In the genomic region with DNA sequence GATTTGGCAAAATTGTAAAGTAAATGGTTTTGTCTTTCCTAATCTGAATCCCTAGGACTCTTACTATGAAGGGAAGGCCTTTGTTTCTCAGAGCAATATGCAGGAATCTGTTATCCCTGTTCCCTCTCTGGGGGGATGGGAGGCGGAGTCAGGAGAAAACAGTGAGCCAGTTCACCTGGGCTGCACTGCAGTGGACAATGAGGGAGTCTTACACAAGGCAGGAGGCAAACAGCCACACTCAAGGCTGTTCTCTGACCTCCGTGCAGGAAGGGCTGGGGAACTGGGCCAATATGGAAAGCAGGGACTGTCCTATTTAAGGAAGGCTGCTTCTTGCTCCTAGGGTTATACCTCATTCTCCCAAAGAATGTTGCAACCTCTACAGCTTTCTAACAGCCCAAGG, we compare ENCODE assay signal across 29 mouse cellular contexts. TPM values are rescaled to one million over a fixed set of nuclear protein-coding genes. Genes with fewer than 3 reads are reported as not detected.
A peak's percentile ranks its signal among the peaks of the same experiment; 100 is the strongest.
DNase-seq lines count a peak whose midpoint lies in the region; ATAC-seq and TF ChIP-seq lines count a peak whose summit lies in the region.
"Had no signal": no experiment of that assay in that cellular context is flagged by ENCODE, and none has a peak within 500 bp of the region (broad histone marks: within the 10 kb centered on the region; RNA-seq: fewer than 3 reads in every experiment).

No protein-coding gene starts in this region.

- ATAC-seq in megakaryocyte progenitor cell, adult 5-6 weeks (replicated peaks; ENCODE audit: poor library complexity), result no peak
- ATAC-seq: CD4-positive, CD25-positive, alpha-beta regulatory T cell, adult 4 months; forebrain, embryonic 14.5 days; forebrain, embryonic 16.5 days; Patski had no signal

- intact Hi-C loops in heart, adult 2 months (cut with DNase I), result no loop called here

- no peaks in the 10 kb centered on the region for H3K4me1 ChIP-seq in heart, adult 2 months (ENCODE audit: control insufficient read depth, insufficient read depth, low read length)
- H3K4me1 ChIP-seq in E14TG2a.4 (replicated peaks; ENCODE audit: low read depth, low read length), result peaks cover 33% of the 10 kb centered on the region

- peaks cover 2% of the 10 kb centered on the region; the same call in 1 of the 2 replicates for H3K27me3 ChIP-seq in heart, adult 2 months (ENCODE audit: control insufficient read depth, insufficient read depth, low read length)
- H3K27me3 ChIP-seq in E14TG2a.4 (ENCODE audit: insufficient read depth, low read length), result peaks cover 14% of the 10 kb centered on the region
- H3K27me3 ChIP-seq: CH12.LX had no signal

- H3K79me2 ChIP-seq in heart, adult 2 months (replicated peaks; ENCODE audit: control insufficient read depth, insufficient read depth, low read length), result no peaks in the 10 kb centered on the region

- H3K36me3 ChIP-seq in heart, adult 2 months (ENCODE audit: control insufficient read depth, insufficient read depth, low read length), result no peaks in the 10 kb centered on the region
- H3K36me3 ChIP-seq in E14TG2a.4 (ENCODE audit: insufficient read depth, low read length), result no peaks in the 10 kb centered on the region
- H3K36me3 ChIP-seq: embryonic facial prominence, embryonic 13.5 days; embryonic facial prominence, embryonic 15.5 days; forebrain, embryonic 10.5 days; forebrain, embryonic 12.5 days; G1E had no signal

- WGBS in heart, adult 2 months, result 43% methylated on average over 2 of the region's 2 CpGs

- H3K9me3 ChIP-seq in E14TG2a.4 (ENCODE audit: low read length), result peaks cover 38% of the 10 kb centered on the region
- H3K9me3 ChIP-seq: embryonic facial prominence, embryonic 13.5 days; embryonic facial prominence, embryonic 15.5 days; forebrain, embryonic 10.5 days; forebrain, embryonic 12.5 days had no signal

- no peak overlapping the region for H3K27ac ChIP-seq in heart, adult 2 months
- H3K27ac ChIP-seq: embryonic facial prominence, embryonic 13.5 days; embryonic facial prominence, embryonic 15.5 days; forebrain, embryonic 10.5 days; forebrain, embryonic 12.5 days had no signal

- H3K9ac ChIP-seq in heart, adult 2 months (ENCODE audit: low read depth, low read length), result no peak overlapping the region
- H3K9ac ChIP-seq: embryonic facial prominence, embryonic 13.5 days; embryonic facial prominence, embryonic 15.5 days; forebrain, embryonic 12.5 days had no signal

- TF ChIP-seq EP300 in heart, adult 2 months (IDR thresholded peaks at IDR 0.05; ENCODE audit: insufficient read depth, low read depth, low read length), result no peak

- TF ChIP-seq POLR2A in heart, adult 2 months (IDR thresholded peaks at IDR 0.05; ENCODE audit: insufficient read depth, low read depth, low read length), result no peak

- no peak for TF ChIP-seq CTCF in heart, adult 2 months (IDR thresholded peaks at IDR 0.05)
- TF ChIP-seq CTCF in E14TG2a.4 (conservative IDR thresholded peaks at IDR 0.05; ENCODE audit: low read length), result no peak

- no peak overlapping the region for H3K4me3 ChIP-seq in heart, adult 2 months
- H3K4me3 ChIP-seq in E14TG2a.4 (replicated peaks; ENCODE audit: low read length), result 0 out of 2 replicates have a peak overlapping the region, but pooled peaks have one; percentile 11
- H3K4me3 ChIP-seq: embryonic facial prominence, embryonic 13.5 days; embryonic facial prominence, embryonic 15.5 days; erythroblast, embryonic 14.5 days; forebrain, embryonic 10.5 days; forebrain, embryonic 12.5 days had no signal

- DNase-seq in heart, adult 11 months, result peak; percentile 44
- DNase-seq in heart, adult 2 months, result no peak
- DNase-seq in ES-CJ7 (ENCODE audit: low read depth, low spot score) (peak; percentile 81), R1 (ENCODE audit: low read depth, low spot score) (peak; percentile 97)
- no peak for DNase-seq in lung, postnatal 4 days
- DNase-seq in cerebellum, adult 11 months, result no peak
- DNase-seq: adrenal gland, adult 2 months; adrenal gland, postnatal 10 days; adrenal gland, postnatal 25 days; B cell, adult 2 months; cerebellum, adult 11-12 months; cerebellum, adult 2 months; cerebellum, adult 9-10 months; cerebellum, postnatal 10 days; cerebellum, postnatal 36 days; embryo, embryonic 11 days had no signal

RNA-seq across cellular contexts. Expression of gene Mtus2, which starts 5.4 kb away (rescaled TPM):
- 100 to 1,000 TPM in 1 of 2 experiments, 10 to 100 TPM in 1; 96.9 to 109 TPM for total RNA-seq in heart, adult 2 months (2021)
- 53.5 and 82.6 TPM in 2 replicates for polyA plus RNA-seq in heart, adult 2 months (2012; rRNA removed)
- total RNA-seq in megakaryocyte progenitor cell, adult 5-6 weeks (2015), result 0.62 and 2.8 TPM in 2 replicates
- total RNA-seq in megakaryocyte progenitor cell, adult 5-6 weeks (2017), result 0.51 and 3.7 TPM in 2 replicates
- polyA plus RNA-seq: erythroblast, embryonic 14.5 days; G1E had no signal

RNA-seq across cellular contexts. Expression of gene Slc46a3, which starts 57.1 kb away (rescaled TPM):
- total RNA-seq in heart, adult 2 months (2021), result 10 to 100 TPM in 1 of 2 experiments, 1 to 10 TPM in 1; 7.1 to 16.4 TPM
- 22.5 and 30.1 TPM in 2 replicates for polyA plus RNA-seq in heart, adult 2 months (2012; rRNA removed)
- total RNA-seq in megakaryocyte progenitor cell, adult 5-6 weeks (2015), result 3.9 and 4.5 TPM in 2 replicates
- total RNA-seq in megakaryocyte progenitor cell, adult 5-6 weeks (2017), result 1.6 and 3.9 TPM in 2 replicates

Comparison
In these comparisons a context has a peak if more than half of its experiments do, and no peak if none do; other contexts are left out.
1. DNase-seq: peak in heart, adult 11 months (single experiment), ES-CJ7 (single experiment) and R1 (single experiment); none in heart, adult 2 months (0 of 2), lung, postnatal 4 days (0 of 2) and cerebellum, adult 11 months (single experiment).
2. RNA of gene Mtus2, which starts 5.4 kb away (total RNA-seq): 96.9 to 109 TPM in heart, adult 2 months; 0.51 to 3.7 TPM in megakaryocyte progenitor cell, adult 5-6 weeks; every median in the first group is over 10 times any median in the second.